Mouse (Mus musculus) large intestine, adult 2 months (tissue): Measurements from ENCODE around the gene Pabpc4. TPM values are rescaled to one million over a fixed set of nuclear protein-coding genes. Genes with fewer than 3 reads are reported as not detected.
"Not testable (repeated sequence)": the region's sequence is repeated elsewhere in the genome, so short reads cannot be mapped to it uniquely, and the experiment has no call there.

ENCODE experiments used
- DNase-seq: peaks from one replicate; pipeline ENCODE4 v3.0.0-alpha.2; 2012; ENCODE audit warnings: low read depth, low spot score
- WGBS: fragments of 180-500 bp; shearing (Covaris S2); methylation state at CpG from one replicate; pipeline ENCODE4 v1.1.7; 2018; 5-methylcytosine and 5-hydroxymethylcytosine counted together
- polyA plus RNA-seq: library from polyadenylated mRNA; depleted of rRNA; stranded (reverse); fragments of >200 nt; gene quantifications from 2 replicates; pipeline ENCODE4 v1.2.3, GENCODE M21; 2012

The Pabpc4 gene
- polyA plus RNA-seq, 1 experiment: 77.2 TPM

- WGBS: 87% methylated on average over 21 of the region's 21 CpGs
Observed at GRCm38 (mm10) chr4:123295516-123296147, 33.5 kb downstream of the Pabpc4 start.

GRCm38 (mm10) chr4:123296148-123296534 is 34.0 kb downstream of the Pabpc4 start:
- 82% methylated on average over 5 of the region's 5 CpGs for WGBS
- DNase-seq: no peak

More at GRCm38 (mm10) chr4:123295516-123296147, 33.5 kb downstream of the Pabpc4 start:
- DNase-seq: no peak

- DNase-seq: no peak
- WGBS: 97% methylated on average over 22 of the region's 22 CpGs
Observed at GRCm38 (mm10) chr4:123297195-123297960, 35.2 kb downstream of the Pabpc4 start.

- DNase-seq: no peak
- WGBS: 81% methylated on average over 4 of the region's 4 CpGs
Observed at GRCm38 (mm10) chr4:123298226-123298625, 36.1 kb downstream of the Pabpc4 start.

- 76% methylated on average over 11 of the region's 11 CpGs for WGBS
- no peak for DNase-seq
Observed at GRCm38 (mm10) chr4:123298980-123299670, 37.0 kb downstream of the Pabpc4 start.

GRCm38 (mm10) chr4:123305789-123306188 is 43.6 kb downstream of the Pabpc4 start:
- no peak for DNase-seq
- WGBS: 17% methylated on average over 3 of the region's 3 CpGs

- no peak for DNase-seq
- 91% methylated on average over 10 of the region's 10 CpGs for WGBS
Observed at GRCm38 (mm10) chr4:123306999-123307398, 44.8 kb downstream of the Pabpc4 start.

GRCm38 (mm10) chr4:123308292-123308691 is 46.1 kb downstream of the Pabpc4 start:
- WGBS: 44% methylated on average over 3 of the region's 3 CpGs
- DNase-seq: no peak

GRCm38 (mm10) chr4:123311845-123312244 is 49.7 kb downstream of the Pabpc4 start:
- 37% methylated on average over 7 of the region's 7 CpGs for WGBS
- no peak for DNase-seq

GRCm38 (mm10) chr4:123313010-123313409 is 50.9 kb downstream of the Pabpc4 start:
- 85% methylated on average over 6 of the region's 6 CpGs for WGBS
- DNase-seq: no peak

- no peak for DNase-seq
- WGBS: 76% methylated on average over 3 of the region's 3 CpGs
Observed at GRCm38 (mm10) chr4:123314497-123314896, 52.3 kb downstream of the Pabpc4 start.

- not testable (repeated sequence) for DNase-seq
- WGBS: 10% methylated on average over 31 of the region's 38 CpGs
Observed at GRCm38 (mm10) chr4:123322910-123323309, 60.8 kb downstream of the Pabpc4 start.

GRCm38 (mm10) chr4:123323534-123323933 is 61.4 kb downstream of the Pabpc4 start, which contains the start of gene Oxct2a:
Oxct2a (minus strand) TSS chr4:123323634.
- WGBS: 18% methylated on average over 13 of the region's 13 CpGs
- no peak for DNase-seq

- 53% methylated on average over 3 of the region's 3 CpGs for WGBS
- no peak for DNase-seq
Observed at GRCm38 (mm10) chr4:123326087-123326486, 63.9 kb downstream of the Pabpc4 start.

- WGBS: 69% methylated on average over 3 of the region's 3 CpGs
- DNase-seq: no peak
Observed at GRCm38 (mm10) chr4:123327630-123328029, 65.5 kb downstream of the Pabpc4 start.

GRCm38 (mm10) chr4:123328946-123329345 is 66.8 kb downstream of the Pabpc4 start:
- WGBS: 62% methylated on average over 6 of the region's 6 CpGs
- no peak for DNase-seq

- WGBS: 91% methylated on average over 5 of the region's 5 CpGs
- no peak for DNase-seq
Observed at GRCm38 (mm10) chr4:123331326-123331725, 69.2 kb downstream of the Pabpc4 start.

- not testable (repeated sequence) for DNase-seq
Observed at GRCm38 (mm10) chr4:123331961-123332360, 69.8 kb downstream of the Pabpc4 start.

GRCm38 (mm10) chr4:123333151-123333550 is 71.0 kb downstream of the Pabpc4 start:
- WGBS: 98% methylated on average over 4 of the region's 4 CpGs
- DNase-seq: no peak

More at GRCm38 (mm10) chr4:123331961-123332360, 69.8 kb downstream of the Pabpc4 start:
- 81% methylated on average over 1 of the region's 1 CpGs for WGBS

GRCm38 (mm10) chr4:123334177-123334576 is 72.0 kb downstream of the Pabpc4 start:
- WGBS: 57% methylated on average over 3 of the region's 3 CpGs
- no peak for DNase-seq
